In genomic region chr6:82740868-82741517, GRCm38 (mm10) we compare ENCODE assay signal across 11 mouse cellular contexts. TPM values are rescaled to one million over a fixed set of nuclear protein-coding genes. Genes with fewer than 3 reads are reported as not detected.
A peak's percentile ranks its signal among the peaks of the same experiment; 100 is the strongest.
DNase-seq lines count a peak whose midpoint lies in the region; ATAC-seq lines count a peak whose summit lies in the region.
"Had no signal": no experiment of that assay in that cellular context is flagged by ENCODE, and none has a peak within 500 bp of the region (broad histone marks: within the 10 kb centered on the region; RNA-seq: fewer than 3 reads in every experiment).

No protein-coding gene starts in this region.

- H3K9ac ChIP-seq in heart, embryonic 11.5 days (ENCODE audit: low read depth, low read length), result no peak overlapping the region
- no peak overlapping the region for H3K9ac ChIP-seq in stomach, embryonic 16.5 days (ENCODE audit: low read length)
- H3K9ac ChIP-seq: lung, embryonic 15.5 days; midbrain, embryonic 12.5 days had no signal

- H3K27ac ChIP-seq in heart, embryonic 10.5 days, result peak overlapping the region; percentile 52; the same call in 1 of the 2 replicates
- no peak overlapping the region for H3K27ac ChIP-seq in heart, embryonic 11.5 days (ENCODE audit: low read depth, low read length)
- H3K27ac ChIP-seq in brown adipose tissue, adult 24 weeks (replicated peaks; ENCODE audit: low read depth, low read length), result peak overlapping the region; percentile 83
- H3K27ac ChIP-seq in stomach, embryonic 16.5 days (ENCODE audit: low read length), result peak overlapping the region; percentile 8; the same call in 1 of the 2 replicates
- H3K27ac ChIP-seq: lung, embryonic 15.5 days; midbrain, embryonic 12.5 days had no signal

- H3K9me3 ChIP-seq in heart, embryonic 10.5 days, result no peaks in the 10 kb centered on the region
- no peaks in the 10 kb centered on the region for H3K9me3 ChIP-seq in heart, embryonic 11.5 days (replicated peaks; ENCODE audit: control insufficient read depth, low read length)
- H3K9me3 ChIP-seq in stomach, embryonic 16.5 days (replicated peaks; ENCODE audit: control insufficient read depth, low read length), result no peaks in the 10 kb centered on the region
- H3K9me3 ChIP-seq: lung, embryonic 15.5 days; midbrain, embryonic 12.5 days had no signal

- no peak for ATAC-seq in heart, embryonic 11.5 days (replicated peaks; ENCODE audit: insufficient number of reproducible peaks, low FRiP score, low TSS enrichment)
- no peak for ATAC-seq in stomach, embryonic 16.5 days (ENCODE audit: insufficient read depth, low FRiP score)

- no peak overlapping the region for H3K4me3 ChIP-seq in heart, embryonic 10.5 days
- no peak overlapping the region for H3K4me3 ChIP-seq in heart, embryonic 11.5 days (ENCODE audit: low read depth, low read length)
- H3K4me3 ChIP-seq in brown adipose tissue, adult 24 weeks (ENCODE audit: insufficient read depth, low read depth, low read length), result no peak overlapping the region
- no peak overlapping the region for H3K4me3 ChIP-seq in stomach, embryonic 16.5 days (replicated peaks; ENCODE audit: low read length)
- H3K4me3 ChIP-seq: lung, embryonic 15.5 days; midbrain, embryonic 12.5 days had no signal

- peaks cover 9% of the 10 kb centered on the region for H3K4me1 ChIP-seq in heart, embryonic 10.5 days
- H3K4me1 ChIP-seq in heart, embryonic 11.5 days (ENCODE audit: control insufficient read depth, insufficient read depth, low read length), result peaks cover 5% of the 10 kb centered on the region; the same call in 1 of the 2 replicates
- H3K4me1 ChIP-seq in brown adipose tissue, adult 24 weeks (ENCODE audit: control insufficient read depth, insufficient read depth, insufficient read length, low read length), result no peaks in the 10 kb centered on the region
- no peaks in the 10 kb centered on the region for H3K4me1 ChIP-seq in stomach, embryonic 16.5 days (ENCODE audit: control insufficient read depth, insufficient read depth, low read length)
- H3K4me1 ChIP-seq: midbrain, embryonic 12.5 days had no signal

- no peak for DNase-seq in heart, embryonic 10.5 days (ENCODE audit: low spot score)
- DNase-seq in ovary, postnatal 36 days (ENCODE audit: low spot score), result peak; percentile 26
- DNase-seq in ovary, postnatal 10 days (ENCODE audit: low spot score), result no peak
- no peak for DNase-seq in right cerebral cortex, adult 2 months (ENCODE audit: low spot score in 2 of 2)
- no peak for DNase-seq in lung, adult 18-20 months

- H3K27me3 ChIP-seq in heart, embryonic 10.5 days (ENCODE audit: insufficient read depth, poor library complexity, severe bottlenecking), result no peaks in the 10 kb centered on the region
- H3K27me3 ChIP-seq in heart, embryonic 11.5 days (ENCODE audit: control insufficient read depth, insufficient read depth, low read length), result no peaks in the 10 kb centered on the region
- H3K27me3 ChIP-seq in stomach, embryonic 16.5 days (ENCODE audit: control insufficient read depth, insufficient read depth, low read length), result no peaks in the 10 kb centered on the region
- H3K27me3 ChIP-seq: lung, embryonic 15.5 days; midbrain, embryonic 12.5 days; Patski had no signal

- H3K4me2 ChIP-seq in heart, embryonic 11.5 days, result no peak overlapping the region
- no peak overlapping the region for H3K4me2 ChIP-seq in stomach, embryonic 16.5 days (ENCODE audit: low read depth, low read length)
- H3K4me2 ChIP-seq: lung, embryonic 15.5 days had no signal

- peaks cover 79% of the 10 kb centered on the region for H3K36me3 ChIP-seq in heart, embryonic 10.5 days
- 0 out of 2 replicates have a peak, but pooled peaks cover 9% of the 10 kb centered on the region for H3K36me3 ChIP-seq in heart, embryonic 11.5 days (ENCODE audit: control insufficient read depth, insufficient read depth, low read length)
- H3K36me3 ChIP-seq in stomach, embryonic 16.5 days (ENCODE audit: control insufficient read depth, insufficient read depth, low read length), result 0 out of 2 replicates have a peak, but pooled peaks cover 3% of the 10 kb centered on the region

- WGBS in heart, embryonic 10.5 days, result 52% methylated on average over 8 of the region's 8 CpGs
- 48% methylated on average over 8 of the region's 8 CpGs for WGBS in heart, embryonic 11.5 days (ENCODE audit: insufficient replicate concordance)
- 82% methylated on average over 8 of the region's 8 CpGs for WGBS in stomach, embryonic 16.5 days

RNA-seq across cellular contexts. Expression of gene Hk2, which starts 33.3 kb away (rescaled TPM):
- polyA plus RNA-seq in heart, embryonic 10.5 days (2016; fragmentation: Nextera tagmentation; extraction: Ambion mirVana), result 42.2 and 44.8 TPM in 2 replicates
- polyA plus RNA-seq in heart, embryonic 11.5 days (2014; fragmentation: Nextera tagmentation; extraction: Ambion mirVana), result 44.3 and 49.5 TPM in 2 replicates
- 216 and 558 TPM in 2 replicates for polyA plus RNA-seq in brown adipose tissue, adult 24 weeks (2012; ENCODE audit: insufficient read depth, insufficient read length, missing spikeins)
- 24.2 and 31.3 TPM in 2 replicates for polyA plus RNA-seq in stomach, embryonic 16.5 days (2015; fragmentation: Nextera tagmentation; extraction: Ambion mirVana)

RNA-seq across cellular contexts. Expression of gene Pole4, which starts 35.8 kb away (rescaled TPM):
- 105 and 121 TPM in 2 replicates for polyA plus RNA-seq in heart, embryonic 10.5 days (2016; fragmentation: Nextera tagmentation; extraction: Ambion mirVana)
- 111 and 122 TPM in 2 replicates for polyA plus RNA-seq in heart, embryonic 11.5 days (2014; fragmentation: Nextera tagmentation; extraction: Ambion mirVana)
- polyA plus RNA-seq in brown adipose tissue, adult 24 weeks (2012; ENCODE audit: insufficient read depth, insufficient read length, missing spikeins), result 61.9 and 64.7 TPM in 2 replicates
- polyA plus RNA-seq in stomach, embryonic 16.5 days (2015; fragmentation: Nextera tagmentation; extraction: Ambion mirVana), result 79.8 and 94.1 TPM in 2 replicates
